Mouse (Mus musculus): Measurements from ENCODE around the gene Hecw2. TPM values are rescaled to one million over a fixed set of nuclear protein-coding genes. Genes with fewer than 3 reads are reported as not detected.
A peak's percentile ranks its signal among the peaks of the same experiment; 100 is the strongest.

The Hecw2 gene
- polyA plus RNA-seq (2016; fragmentation: Nextera tagmentation; extraction: Ambion mirVana), result 2.6 and 3.1 TPM in 2 replicates

DNA sequence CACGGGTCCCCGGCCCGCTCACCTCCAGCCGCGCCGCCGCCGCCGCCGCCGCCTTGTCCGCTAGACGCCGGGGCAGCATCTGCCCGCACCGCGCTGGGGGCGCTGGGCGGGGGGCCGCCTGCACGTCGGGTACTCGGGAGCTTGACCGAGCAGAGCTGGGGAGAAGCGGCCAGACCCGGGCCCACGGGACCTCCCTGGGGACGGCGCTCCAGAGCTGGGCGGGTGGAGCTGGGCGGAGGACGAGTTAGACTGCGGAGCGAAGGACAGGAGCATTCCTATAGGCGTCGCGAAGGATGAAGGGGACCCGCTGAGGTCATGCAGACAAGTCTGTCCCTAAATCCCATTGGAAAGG is at the start of gene Hecw2:
Gene Hecw2, minus strand, starts transcription at position 215 of the 352 bp plus-strand sequence.
- Histone ChIP-seq H3K36me3 (no peaks in the 10 kb centered on the region), H3K27me3 (ENCODE audit: low read depth, poor library complexity, severe bottlenecking) (peaks cover 43% of the 10 kb centered on the region), H3K4me3 (peak within 1 kb of the TSS; percentile 84), H3K4me1 (peaks cover 21% of the 10 kb centered on the region), H3K27ac (replicated peaks) (peak within 1 kb of the TSS; percentile 90), H3K9me3 (replicated peaks) (no peaks in the 10 kb centered on the region)
- no peak for DNase-seq (ENCODE audit: low spot score)
- WGBS, result under 1% methylated on average over 32 of the region's 38 CpGs

GRCm38 (mm10) chr1:54242722-54243121 is 47.8 kb upstream of the Hecw2 start:
- no peak for DNase-seq (ENCODE audit: low spot score)
- Histone ChIP-seq H3K9me3 (replicated peaks) (no peaks in the 10 kb centered on the region), H3K4me1 (no peaks in the 10 kb centered on the region), H3K27me3 (ENCODE audit: low read depth, poor library complexity, severe bottlenecking) (no peaks in the 10 kb centered on the region), H3K4me3 (no peak overlapping the region), H3K27ac (replicated peaks) (no peak overlapping the region), H3K36me3 (no peaks in the 10 kb centered on the region)
- 91% methylated on average over 4 of the region's 4 CpGs for WGBS

DNA sequence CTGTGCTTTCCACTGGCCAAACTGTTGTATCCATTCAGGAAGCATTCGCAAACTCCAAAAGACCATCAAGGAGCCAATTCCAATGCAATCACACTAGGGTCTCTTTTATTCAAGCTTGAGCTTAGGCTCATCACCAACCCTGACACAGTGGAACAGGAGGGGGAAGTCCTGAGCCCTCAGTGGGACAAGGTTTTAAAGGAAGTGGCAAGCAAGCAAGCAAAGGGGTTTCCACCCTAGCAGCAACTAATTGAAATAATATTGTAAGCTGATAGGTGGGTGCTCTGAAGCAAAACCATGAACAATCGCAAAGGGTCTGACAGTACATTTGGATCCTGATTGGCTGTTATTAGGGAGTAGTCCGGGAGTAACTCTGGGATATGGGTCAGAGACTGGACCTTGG is 25.3 kb upstream of the Hecw2 start:
- Histone ChIP-seq H3K9me3 (replicated peaks) (no peaks in the 10 kb centered on the region), H3K27ac (replicated peaks) (no peak overlapping the region), H3K4me3 (no peak overlapping the region), H3K27me3 (ENCODE audit: low read depth, poor library complexity, severe bottlenecking) (no peaks in the 10 kb centered on the region), H3K4me1 (no peaks in the 10 kb centered on the region), H3K36me3 (no peaks in the 10 kb centered on the region)
- WGBS, result 97% methylated on average over 3 of the region's 3 CpGs
- DNase-seq (ENCODE audit: low spot score), result no peak

- H3K4me1 ChIP-seq, result peaks cover 21% of the 10 kb centered on the region
- H3K27ac ChIP-seq (replicated peaks), result peak overlapping the region; percentile 90
- under 1% methylated on average over 89 of the region's 104 CpGs for WGBS
- H3K4me3 ChIP-seq, result peak overlapping the region; percentile 84
- H3K36me3 ChIP-seq, result no peaks in the 10 kb centered on the region
- peak; percentile 75 for DNase-seq (ENCODE audit: low spot score)
- H3K9me3 ChIP-seq (replicated peaks), result no peaks in the 10 kb centered on the region
- H3K27me3 ChIP-seq (ENCODE audit: low read depth, poor library complexity, severe bottlenecking), result peaks cover 43% of the 10 kb centered on the region
Observed at GRCm38 (mm10) chr1:54194183-54194953, 600 bp downstream of the Hecw2 start.

- whole genome bisulfite sequencing, result 32% methylated on average over 7 of the region's 7 CpGs
- no peak for DNase-seq (ENCODE audit: low spot score)
- Histone ChIP-seq H3K27me3 (ENCODE audit: low read depth, poor library complexity, severe bottlenecking) (peaks cover 43% of the 10 kb centered on the region), H3K27ac (replicated peaks) (no peak overlapping the region), H3K4me3 (peak overlapping the region; percentile 84; the same call in 1 of the 2 replicates), H3K36me3 (no peaks in the 10 kb centered on the region), H3K4me1 (peaks cover 21% of the 10 kb centered on the region), H3K9me3 (replicated peaks) (no peaks in the 10 kb centered on the region)
Observed at GRCm38 (mm10) chr1:54193191-54193770, 1.7 kb downstream of the Hecw2 start.

DNA sequence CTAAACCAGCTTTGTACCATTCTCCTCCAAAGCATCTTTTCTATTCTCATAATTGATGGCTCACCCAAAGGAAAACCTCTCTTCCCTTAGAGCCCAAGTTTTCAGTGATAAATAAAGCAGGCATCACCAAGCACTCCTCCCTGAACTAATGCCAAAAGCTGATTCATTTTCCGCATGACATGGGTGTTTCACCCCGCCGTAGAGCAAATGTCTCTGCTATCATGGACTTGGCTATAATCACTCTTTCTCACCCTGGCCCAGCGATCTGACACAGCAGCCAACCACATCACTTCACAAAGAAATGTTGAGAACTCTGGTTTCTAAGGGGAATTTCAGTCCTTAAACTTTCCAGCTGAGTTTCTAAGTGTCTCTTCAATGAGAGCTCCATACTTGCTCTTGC is 7.4 kb downstream of the Hecw2 start:
- H3K27me3 ChIP-seq (ENCODE audit: low read depth, poor library complexity, severe bottlenecking), result peaks cover 10% of the 10 kb centered on the region
- WGBS, result 81% methylated on average over 4 of the region's 4 CpGs
- no peak overlapping the region for H3K27ac ChIP-seq (replicated peaks)
- no peaks in the 10 kb centered on the region for H3K9me3 ChIP-seq (replicated peaks)
- H3K36me3 ChIP-seq, result no peaks in the 10 kb centered on the region
- no peak overlapping the region for H3K4me3 ChIP-seq
- no peaks in the 10 kb centered on the region for H3K4me1 ChIP-seq
- no peak for DNase-seq (ENCODE audit: low spot score)

DNA sequence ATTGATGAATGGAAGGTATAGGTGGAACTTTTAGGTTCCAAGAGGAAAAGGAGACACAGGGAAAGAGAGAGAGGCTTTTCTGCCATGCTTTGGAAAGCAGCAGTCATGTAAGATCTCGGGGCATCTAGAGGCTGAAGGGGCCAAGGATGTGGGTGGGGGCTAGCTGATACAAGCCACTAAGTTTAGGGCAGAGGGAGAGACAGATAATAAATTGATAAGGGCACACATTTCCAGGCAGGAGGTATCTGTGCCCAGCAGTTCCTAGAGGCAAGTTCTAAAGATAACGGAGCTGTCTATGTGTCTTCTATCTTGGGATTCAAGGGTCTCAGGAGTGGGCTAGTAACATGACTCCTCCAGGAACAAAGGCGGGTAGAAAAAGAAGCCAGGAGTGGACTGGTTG is 8.6 kb downstream of the Hecw2 start:
- Histone ChIP-seq H3K9me3 (replicated peaks) (no peaks in the 10 kb centered on the region), H3K36me3 (no peaks in the 10 kb centered on the region), H3K4me1 (no peaks in the 10 kb centered on the region), H3K27ac (replicated peaks) (no peak overlapping the region), H3K27me3 (ENCODE audit: low read depth, poor library complexity, severe bottlenecking) (no peaks in the 10 kb centered on the region), H3K4me3 (no peak overlapping the region)
- no peak for DNase-seq (ENCODE audit: low spot score)
- 53% methylated on average over 3 of the region's 3 CpGs for WGBS

DNA sequence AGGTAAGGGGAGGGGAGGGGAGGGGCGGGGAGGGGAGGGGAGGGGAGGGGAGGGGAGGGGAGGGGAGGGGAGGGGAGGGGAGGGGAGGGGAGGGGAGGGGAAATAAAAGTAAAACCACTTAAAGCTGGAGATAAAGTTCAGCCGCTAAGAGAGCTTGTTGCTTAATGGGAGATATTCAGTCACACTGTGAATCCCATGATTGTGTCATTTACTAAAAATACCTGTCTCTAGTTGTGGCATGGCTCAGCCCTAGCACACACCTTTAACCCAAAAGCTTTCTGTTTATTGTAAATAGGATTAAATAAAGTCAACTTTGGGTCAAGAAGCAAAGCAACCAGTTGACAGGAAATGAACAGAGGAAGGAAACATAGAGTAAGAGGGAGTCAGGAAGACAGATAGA is 14.3 kb downstream of the Hecw2 start:
- no peak for DNase-seq (ENCODE audit: low spot score)
- Histone ChIP-seq H3K4me1 (no peaks in the 10 kb centered on the region), H3K9me3 (replicated peaks) (no peaks in the 10 kb centered on the region), H3K27ac (replicated peaks) (no peak overlapping the region), H3K4me3 (no peak overlapping the region), H3K27me3 (ENCODE audit: low read depth, poor library complexity, severe bottlenecking) (no peaks in the 10 kb centered on the region), H3K36me3 (no peaks in the 10 kb centered on the region)
- WGBS, result 65% methylated on average over 1 of the region's 2 CpGs

GRCm38 (mm10) chr1:54179179-54179578 is 15.8 kb downstream of the Hecw2 start:
- Histone ChIP-seq H3K9me3 (replicated peaks) (no peaks in the 10 kb centered on the region), H3K4me3 (no peak overlapping the region), H3K27ac (replicated peaks) (no peak overlapping the region), H3K27me3 (ENCODE audit: low read depth, poor library complexity, severe bottlenecking) (no peaks in the 10 kb centered on the region), H3K4me1 (no peaks in the 10 kb centered on the region), H3K36me3 (no peaks in the 10 kb centered on the region)
- no peak for DNase-seq (ENCODE audit: low spot score)
- 93% methylated on average over 7 of the region's 7 CpGs for WGBS

GRCm38 (mm10) chr1:54176592-54176991 is 18.4 kb downstream of the Hecw2 start:
- no peak overlapping the region for H3K4me3 ChIP-seq
- WGBS, result 92% methylated on average over 2 of the region's 2 CpGs
- no peaks in the 10 kb centered on the region for H3K4me1 ChIP-seq
- no peaks in the 10 kb centered on the region for H3K9me3 ChIP-seq (replicated peaks)
- no peaks in the 10 kb centered on the region for H3K36me3 ChIP-seq
- DNase-seq (ENCODE audit: low spot score), result no peak
- no peak overlapping the region for H3K27ac ChIP-seq (replicated peaks)
- H3K27me3 ChIP-seq (ENCODE audit: low read depth, poor library complexity, severe bottlenecking), result no peaks in the 10 kb centered on the region

- H3K4me1 ChIP-seq, result no peaks in the 10 kb centered on the region
- H3K27me3 ChIP-seq (ENCODE audit: low read depth, poor library complexity, severe bottlenecking), result no peaks in the 10 kb centered on the region
- WGBS, result 88% methylated on average over 3 of the region's 3 CpGs
- H3K27ac ChIP-seq (replicated peaks), result no peak overlapping the region
- H3K9me3 ChIP-seq (replicated peaks), result no peaks in the 10 kb centered on the region
- H3K4me3 ChIP-seq, result no peak overlapping the region
- no peaks in the 10 kb centered on the region for H3K36me3 ChIP-seq
- DNase-seq (ENCODE audit: low spot score), result no peak
Observed at GRCm38 (mm10) chr1:54168014-54168413, 27.0 kb downstream of the Hecw2 start.

DNA sequence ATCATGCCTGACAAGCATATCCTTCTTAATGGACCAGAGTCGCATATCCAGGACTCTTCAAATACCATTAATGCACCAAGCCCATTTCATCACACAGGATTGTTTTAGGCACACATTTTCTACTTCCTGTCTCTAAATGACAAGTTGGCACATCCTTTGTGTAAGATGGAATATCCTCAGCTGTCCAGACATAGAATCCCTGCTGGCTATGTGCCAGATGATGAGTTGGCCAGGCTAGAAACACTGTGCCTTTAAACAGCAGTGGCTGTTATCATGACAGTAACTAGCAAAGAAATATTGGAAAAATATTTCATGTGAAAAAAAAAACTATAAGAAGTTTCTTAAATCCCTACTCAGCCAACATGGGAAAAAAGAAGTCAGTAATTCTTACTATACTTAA is 35.4 kb downstream of the Hecw2 start:
- WGBS, result 79% methylated on average over 1 of the region's 1 CpGs
- Histone ChIP-seq H3K27me3 (ENCODE audit: low read depth, poor library complexity, severe bottlenecking) (no peaks in the 10 kb centered on the region), H3K4me1 (no peaks in the 10 kb centered on the region), H3K27ac (replicated peaks) (no peak overlapping the region), H3K9me3 (replicated peaks) (no peaks in the 10 kb centered on the region), H3K36me3 (no peaks in the 10 kb centered on the region), H3K4me3 (no peak overlapping the region)
- no peak for DNase-seq (ENCODE audit: low spot score)

DNA sequence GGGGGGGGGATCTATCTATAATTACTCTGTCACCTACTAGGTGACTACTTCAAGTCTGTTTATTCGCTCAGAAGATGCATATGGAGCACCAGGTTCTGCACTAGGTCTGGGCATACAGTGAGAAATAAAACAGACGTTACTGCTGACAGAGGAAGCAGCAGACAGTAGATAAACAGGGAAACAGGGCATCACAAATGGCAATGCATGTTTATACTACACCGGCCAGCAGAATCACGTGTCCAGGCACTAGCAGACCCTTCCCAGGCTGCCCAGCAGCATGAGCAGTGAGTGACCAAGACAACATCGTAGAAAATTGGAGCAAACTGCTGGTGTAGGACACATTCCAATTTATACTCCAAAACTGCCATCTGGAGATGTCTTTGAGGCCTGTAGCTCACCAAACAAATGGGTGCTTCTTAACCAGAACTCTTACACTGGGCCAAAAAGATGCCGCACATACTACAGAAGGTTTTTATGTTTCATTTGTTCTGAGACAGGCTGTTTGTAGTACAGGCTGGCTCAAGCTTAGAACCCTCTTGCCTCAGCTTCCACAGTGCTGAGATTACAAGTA is 41.7 kb downstream of the Hecw2 start:
- Histone ChIP-seq H3K4me1 (no peaks in the 10 kb centered on the region), H3K9me3 (replicated peaks) (no peaks in the 10 kb centered on the region), H3K36me3 (no peaks in the 10 kb centered on the region), H3K27me3 (ENCODE audit: low read depth, poor library complexity, severe bottlenecking) (no peaks in the 10 kb centered on the region), H3K27ac (replicated peaks) (no peak overlapping the region), H3K4me3 (no peak overlapping the region)
- DNase-seq (ENCODE audit: low spot score), result no peak
- WGBS, result 90% methylated on average over 6 of the region's 6 CpGs

Data from midbrain, embryonic 10.5 days (tissue).